Mouse (Mus musculus): ENCODE data around the gene Yipf3. TPM values are rescaled to one million over a fixed set of nuclear protein-coding genes. Genes with fewer than 3 reads are reported as not detected.

Gene Yipf3
- polyA plus RNA-seq, 1 experiment from 2014 or later: 82.5 TPM

DNA sequence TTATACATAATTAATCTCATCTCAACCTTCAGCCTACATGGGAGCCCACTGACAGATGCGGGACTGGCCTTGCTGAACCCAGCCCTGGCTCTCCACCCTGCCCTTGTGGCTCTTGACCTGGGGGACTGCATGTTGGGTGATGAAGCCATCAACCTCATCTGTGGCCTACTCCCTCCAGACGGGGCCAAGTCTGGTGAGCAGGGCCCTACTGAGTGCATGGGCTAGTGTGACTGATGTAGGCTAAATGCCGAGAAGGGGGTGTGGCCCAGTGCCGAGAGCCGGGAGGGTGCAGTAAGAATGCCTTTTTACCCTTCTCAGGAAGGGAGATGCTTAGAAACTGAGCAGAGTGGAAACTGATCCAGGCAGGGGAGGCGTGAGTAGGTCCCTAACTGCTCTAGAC lies 7.3 kb downstream of the Yipf3 start:
- H3K27ac ChIP-seq: no peak overlapping the region
- H3K4me1 ChIP-seq: peaks cover 9% of the 10 kb centered on the region; the same call in 1 of the 2 replicates
- peaks cover 24% of the 10 kb centered on the region for H3K27me3 ChIP-seq
- no peak for ATAC-seq (ENCODE audit: insufficient number of reproducible peaks, insufficient read depth, low FRiP score, low TSS enrichment)
- WGBS: 31% methylated on average over 6 of the region's 6 CpGs
- no peak overlapping the region for H3K4me2 ChIP-seq (replicated peaks)
- H3K4me3 ChIP-seq: 0 out of 2 replicates have a peak overlapping the region, but pooled peaks have one; percentile 1
- 0 out of 2 replicates have a peak, but pooled peaks cover 6% of the 10 kb centered on the region for H3K9me3 ChIP-seq
- peak overlapping the region; percentile 65; the same call in 1 of the 2 replicates for H3K9ac ChIP-seq
- peaks cover 57% of the 10 kb centered on the region for H3K36me3 ChIP-seq

DNA sequence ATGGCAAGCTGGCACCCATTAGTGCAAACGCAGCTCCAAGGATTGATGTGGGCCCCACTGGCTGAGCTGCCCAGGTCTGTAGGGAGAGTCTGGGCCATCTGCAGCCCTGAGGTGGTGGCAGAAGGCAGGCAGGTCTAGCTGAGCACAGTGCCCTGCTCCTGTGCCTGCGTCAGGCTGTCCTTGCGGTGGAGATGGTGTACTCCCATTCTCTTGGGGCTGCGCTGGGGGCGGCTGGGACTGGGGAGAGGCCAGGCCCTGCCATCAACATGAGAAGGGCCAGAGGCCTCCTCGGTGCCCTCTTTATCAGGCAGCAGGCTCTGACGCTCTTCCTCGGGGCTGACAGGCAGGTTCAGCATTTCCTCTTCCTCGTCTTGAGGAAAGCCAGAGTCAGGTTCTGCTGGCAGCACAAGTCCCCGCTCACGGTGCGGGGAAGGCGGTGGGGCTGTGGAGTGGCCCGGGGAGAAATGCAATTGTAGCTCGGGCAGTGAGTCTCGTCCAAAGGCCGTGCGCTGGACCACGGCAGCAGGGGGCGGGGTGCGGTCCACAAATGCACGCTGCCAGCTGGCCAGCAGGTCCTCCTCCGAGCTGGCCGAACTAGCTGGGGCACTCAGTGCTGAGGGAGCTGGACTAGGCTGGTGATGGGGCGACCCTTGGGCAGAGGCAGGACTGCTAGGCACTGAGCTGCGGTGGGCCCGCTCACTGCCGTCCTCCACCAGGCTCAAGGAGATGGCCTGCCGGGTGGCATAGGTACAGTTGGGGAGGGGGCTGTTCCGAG lies 10.6 kb downstream of the Yipf3 start:
- Histone ChIP-seq H3K27ac (no peak overlapping the region), H3K36me3 (peaks cover 69% of the 10 kb centered on the region), H3K27me3 (peaks cover 24% of the 10 kb centered on the region), H3K9ac (no peak overlapping the region), H3K4me3 (no peak overlapping the region), H3K4me2 (replicated peaks) (no peak overlapping the region), H3K4me1 (peaks cover 7% of the 10 kb centered on the region; the same call in 1 of the 2 replicates), H3K9me3 (0 out of 2 replicates have a peak, but pooled peaks cover 6% of the 10 kb centered on the region)
- 88% methylated on average over 30 of the region's 30 CpGs for WGBS
- ATAC-seq (ENCODE audit: insufficient number of reproducible peaks, insufficient read depth, low FRiP score, low TSS enrichment): no peak

DNA sequence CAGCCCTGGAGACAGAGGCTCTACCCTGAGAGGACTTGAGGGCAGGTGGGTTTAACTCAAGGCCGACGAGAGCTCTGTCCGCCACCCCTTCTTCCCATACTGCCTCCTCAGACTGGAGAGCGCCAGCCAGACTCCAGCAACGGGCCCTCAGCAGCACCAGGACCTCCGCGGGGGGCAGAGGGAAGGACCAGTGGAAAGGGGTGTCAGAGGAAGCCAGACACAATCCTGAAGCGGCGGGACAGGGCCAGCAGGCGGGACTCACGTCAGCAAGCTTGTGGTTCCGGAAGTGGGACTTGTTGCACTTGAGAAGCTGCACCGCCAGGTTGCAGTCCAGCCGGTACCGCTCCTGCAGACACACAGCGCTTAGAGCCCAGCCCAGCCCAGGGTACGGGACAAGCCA lies 11.8 kb downstream of the Yipf3 start:
- peaks cover 16% of the 10 kb centered on the region for H3K27me3 ChIP-seq
- peaks cover 81% of the 10 kb centered on the region for H3K36me3 ChIP-seq
- WGBS: 91% methylated on average over 17 of the region's 17 CpGs
- H3K9ac ChIP-seq: no peak overlapping the region
- no peak overlapping the region for H3K27ac ChIP-seq
- H3K4me3 ChIP-seq: no peak overlapping the region
- ATAC-seq (ENCODE audit: insufficient number of reproducible peaks, insufficient read depth, low FRiP score, low TSS enrichment): no peak
- 0 out of 2 replicates have a peak, but pooled peaks cover 6% of the 10 kb centered on the region for H3K9me3 ChIP-seq
- no peak overlapping the region for H3K4me2 ChIP-seq (replicated peaks)
- 0 out of 2 replicates have a peak, but pooled peaks cover under 1% of the 10 kb centered on the region for H3K4me1 ChIP-seq

DNA sequence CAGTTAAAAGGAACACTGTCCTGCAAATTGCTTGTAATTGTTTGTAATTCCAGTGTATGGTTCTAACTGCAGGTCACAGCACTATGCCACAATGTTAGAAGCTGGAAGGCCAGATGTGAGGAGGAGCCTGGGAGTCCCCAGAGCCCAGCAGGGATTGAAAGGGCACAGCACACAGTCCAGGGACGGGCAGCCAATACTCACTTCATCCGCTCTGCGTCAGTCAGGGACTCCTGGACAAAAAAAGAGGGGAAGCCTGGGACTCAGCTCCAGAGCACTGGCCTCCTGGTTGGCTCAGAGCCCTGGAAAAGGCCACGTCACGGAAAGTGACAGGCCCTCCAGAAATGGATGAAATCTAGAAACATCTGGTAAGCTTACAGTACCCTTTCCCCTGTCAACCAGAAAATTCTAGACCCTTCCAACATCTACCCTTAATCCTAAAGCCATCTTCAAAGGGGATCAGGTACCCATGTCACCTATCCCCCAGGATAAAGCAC lies 14.4 kb downstream of the Yipf3 start:
- WGBS: 81% methylated on average over 5 of the region's 5 CpGs
- ATAC-seq (ENCODE audit: insufficient number of reproducible peaks, insufficient read depth, low FRiP score, low TSS enrichment): no peak
- Histone ChIP-seq H3K4me2 (replicated peaks) (no peak overlapping the region), H3K4me3 (no peak overlapping the region), H3K9me3 (no peaks in the 10 kb centered on the region), H3K27ac (no peak overlapping the region), H3K4me1 (peaks cover 12% of the 10 kb centered on the region), H3K9ac (no peak overlapping the region), H3K36me3 (peaks cover 85% of the 10 kb centered on the region), H3K27me3 (no peaks in the 10 kb centered on the region)

DNA sequence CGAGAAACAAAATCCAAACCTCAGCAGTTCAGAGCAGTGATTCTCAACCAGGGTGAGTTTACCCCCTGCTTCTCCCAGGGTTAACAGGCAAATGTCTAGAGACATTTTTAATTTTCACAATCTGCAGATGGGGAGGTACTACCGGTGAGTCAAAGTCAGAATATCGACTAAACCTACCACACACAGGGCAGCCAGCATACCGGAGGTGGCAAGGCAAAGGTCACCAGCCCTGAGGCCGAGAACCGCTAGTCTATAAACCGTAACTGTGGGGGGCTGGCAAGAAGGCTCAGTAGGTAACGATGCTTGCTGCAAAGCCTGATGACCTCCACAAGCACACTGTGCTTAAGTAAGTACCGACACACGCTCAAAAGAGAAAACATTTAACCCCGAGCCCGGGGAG lies 17.6 kb downstream of the Yipf3 start:
- Histone ChIP-seq H3K4me2 (replicated peaks) (no peak overlapping the region), H3K36me3 (peaks cover 85% of the 10 kb centered on the region), H3K4me1 (peaks cover 12% of the 10 kb centered on the region), H3K27me3 (no peaks in the 10 kb centered on the region), H3K4me3 (no peak overlapping the region), H3K9ac (no peak overlapping the region), H3K27ac (no peak overlapping the region), H3K9me3 (no peaks in the 10 kb centered on the region)
- no peak for ATAC-seq (ENCODE audit: insufficient number of reproducible peaks, insufficient read depth, low FRiP score, low TSS enrichment)
- 81% methylated on average over 12 of the region's 12 CpGs for WGBS

DNA sequence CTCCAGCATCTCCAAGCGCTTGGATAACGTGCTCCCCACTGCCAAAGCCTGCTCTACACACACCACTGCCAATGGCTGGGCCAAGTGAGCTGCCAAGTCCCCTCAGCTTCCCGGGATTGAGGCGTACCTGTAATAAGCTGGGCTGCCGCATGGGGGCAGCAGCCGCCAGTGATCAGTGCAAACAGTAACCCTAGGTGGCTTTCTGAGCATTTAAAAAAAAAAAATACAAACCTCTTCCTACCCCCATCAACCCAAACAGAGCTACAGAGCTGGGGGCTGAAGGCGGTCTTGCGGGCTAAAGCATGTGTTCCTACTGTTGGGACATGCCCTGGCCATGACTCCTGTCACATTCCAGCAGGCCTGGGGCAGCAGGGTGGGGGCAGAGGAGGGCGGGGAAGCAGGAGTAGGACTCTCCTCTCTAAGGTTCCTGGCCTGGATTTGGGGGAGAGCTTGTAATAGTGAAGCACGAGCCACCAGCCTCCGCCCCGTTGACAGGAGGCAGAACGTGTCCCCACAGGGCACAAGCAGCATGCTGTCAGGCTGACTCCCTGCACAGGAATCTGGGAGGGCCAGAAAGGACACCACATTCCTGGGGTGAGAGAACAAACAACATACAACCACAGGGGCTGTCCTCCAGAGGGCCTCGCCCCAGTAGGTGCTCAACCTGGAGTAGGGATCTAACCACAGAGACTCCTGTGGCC lies 18.2 kb downstream of the Yipf3 start:
- peaks cover 85% of the 10 kb centered on the region for H3K36me3 ChIP-seq
- 18% methylated on average over 14 of the region's 14 CpGs for WGBS

DNA sequence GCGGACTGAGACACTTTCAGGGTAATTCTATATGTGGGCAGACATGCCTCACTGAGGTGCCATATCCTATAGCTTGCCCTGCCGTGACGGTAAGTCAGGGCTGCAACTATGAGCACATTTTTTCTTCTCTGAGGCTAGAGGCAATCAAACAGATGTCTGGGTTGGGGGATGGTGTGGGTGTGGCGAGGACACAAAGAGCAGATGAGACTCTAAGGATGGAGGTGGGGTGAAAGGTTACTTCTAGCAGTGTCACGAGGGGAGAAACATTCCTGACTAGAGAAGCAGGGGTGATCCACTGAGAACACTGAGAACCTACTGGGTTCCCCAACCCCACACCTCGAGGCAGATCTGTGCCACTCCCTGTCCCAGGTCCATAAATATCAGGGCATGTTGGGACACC lies 19.1 kb downstream of the Yipf3 start:
- Histone ChIP-seq H3K4me3 (no peak overlapping the region), H3K36me3 (peaks cover 86% of the 10 kb centered on the region), H3K9ac (no peak overlapping the region), H3K27me3 (no peaks in the 10 kb centered on the region), H3K4me2 (replicated peaks) (no peak overlapping the region), H3K9me3 (no peaks in the 10 kb centered on the region), H3K27ac (peak overlapping the region; percentile 56), H3K4me1 (peaks cover 12% of the 10 kb centered on the region)
- no peak for ATAC-seq (ENCODE audit: insufficient number of reproducible peaks, insufficient read depth, low FRiP score, low TSS enrichment)
- WGBS: 60% methylated on average over 6 of the region's 6 CpGs

More for the DNA sequence above, 18.2 kb downstream of the Yipf3 start:
- no peaks in the 10 kb centered on the region for H3K9me3 ChIP-seq
- ATAC-seq (ENCODE audit: insufficient number of reproducible peaks, insufficient read depth, low FRiP score, low TSS enrichment): 0 out of 2 replicates have a peak, but pooled peaks have one; percentile 8
- H3K27me3 ChIP-seq: no peaks in the 10 kb centered on the region
- H3K27ac ChIP-seq: peak overlapping the region; percentile 56
- H3K4me1 ChIP-seq: peaks cover 12% of the 10 kb centered on the region
- no peak overlapping the region for H3K4me2 ChIP-seq (replicated peaks)
- H3K9ac ChIP-seq: no peak overlapping the region
- no peak overlapping the region for H3K4me3 ChIP-seq

DNA sequence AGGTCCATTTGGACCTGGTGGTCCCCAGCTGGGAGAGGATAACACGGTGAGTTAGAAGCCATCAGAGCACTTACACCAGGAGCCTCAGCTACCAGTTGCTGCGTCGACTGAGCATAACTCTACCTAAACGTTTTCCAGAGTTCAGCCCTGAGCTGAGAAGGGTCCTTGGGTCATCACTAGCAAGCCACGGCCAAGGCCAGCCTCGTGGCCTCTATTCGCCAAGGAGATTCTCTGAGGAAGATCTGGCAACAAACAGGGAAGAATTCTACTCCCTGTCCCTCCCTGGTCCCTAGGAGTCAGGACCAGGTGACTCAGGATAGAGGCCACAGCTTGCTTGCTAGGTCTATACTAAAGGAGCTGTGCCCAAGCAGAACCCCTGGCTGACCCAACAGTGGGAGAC lies 19.6 kb downstream of the Yipf3 start:
- H3K27me3 ChIP-seq: no peaks in the 10 kb centered on the region
- 75% methylated on average over 7 of the region's 7 CpGs for WGBS
- no peak overlapping the region; the same call in 1 of the 2 replicates for H3K27ac ChIP-seq
- no peak overlapping the region for H3K9ac ChIP-seq
- H3K4me2 ChIP-seq (replicated peaks): no peak overlapping the region
- no peaks in the 10 kb centered on the region for H3K9me3 ChIP-seq
- ATAC-seq (ENCODE audit: insufficient number of reproducible peaks, insufficient read depth, low FRiP score, low TSS enrichment): no peak
- H3K4me1 ChIP-seq: peaks cover 12% of the 10 kb centered on the region
- peaks cover 83% of the 10 kb centered on the region for H3K36me3 ChIP-seq
- no peak overlapping the region for H3K4me3 ChIP-seq

DNA sequence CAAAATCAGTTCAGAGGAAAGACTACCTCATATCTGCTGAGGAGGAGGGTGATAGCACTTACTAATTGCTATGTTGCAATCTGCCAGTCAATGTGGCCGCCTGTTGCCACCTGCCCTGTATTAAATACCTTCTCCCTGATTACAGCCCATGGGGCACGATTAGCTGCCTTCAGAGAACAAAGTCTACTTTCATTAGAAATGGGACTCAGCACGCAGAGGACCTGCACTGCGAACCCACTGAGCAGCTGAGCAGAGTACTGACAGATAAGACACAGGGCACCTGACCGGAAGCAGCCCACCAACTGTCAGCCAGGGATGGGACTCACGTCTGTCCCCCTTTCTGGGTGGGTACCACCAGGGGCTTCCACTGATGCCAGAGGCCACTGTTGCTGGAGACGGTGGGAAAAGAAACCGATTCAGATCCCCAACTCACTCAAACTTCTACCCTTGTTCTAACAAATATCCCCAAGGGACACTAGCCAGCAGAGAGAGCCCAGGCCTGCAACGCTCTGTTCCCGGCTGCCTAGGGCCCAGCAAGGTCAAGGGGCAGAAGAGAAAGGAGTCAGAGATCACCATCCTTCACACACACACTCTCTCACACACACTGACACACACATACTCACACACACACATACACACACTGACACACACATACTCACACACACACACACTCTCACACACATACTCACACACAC lies 20.3 kb downstream of the Yipf3 start:
- Histone ChIP-seq H3K4me2 (replicated peaks) (no peak overlapping the region), H3K36me3 (peaks cover 81% of the 10 kb centered on the region), H3K27ac (0 out of 2 replicates have a peak overlapping the region, but pooled peaks have one; percentile 6), H3K27me3 (no peaks in the 10 kb centered on the region), H3K4me1 (peaks cover 12% of the 10 kb centered on the region), H3K4me3 (no peak overlapping the region), H3K9me3 (no peaks in the 10 kb centered on the region), H3K9ac (no peak overlapping the region)
- 57% methylated on average over 10 of the region's 10 CpGs for WGBS
- ATAC-seq (ENCODE audit: insufficient number of reproducible peaks, insufficient read depth, low FRiP score, low TSS enrichment): no peak

DNA sequence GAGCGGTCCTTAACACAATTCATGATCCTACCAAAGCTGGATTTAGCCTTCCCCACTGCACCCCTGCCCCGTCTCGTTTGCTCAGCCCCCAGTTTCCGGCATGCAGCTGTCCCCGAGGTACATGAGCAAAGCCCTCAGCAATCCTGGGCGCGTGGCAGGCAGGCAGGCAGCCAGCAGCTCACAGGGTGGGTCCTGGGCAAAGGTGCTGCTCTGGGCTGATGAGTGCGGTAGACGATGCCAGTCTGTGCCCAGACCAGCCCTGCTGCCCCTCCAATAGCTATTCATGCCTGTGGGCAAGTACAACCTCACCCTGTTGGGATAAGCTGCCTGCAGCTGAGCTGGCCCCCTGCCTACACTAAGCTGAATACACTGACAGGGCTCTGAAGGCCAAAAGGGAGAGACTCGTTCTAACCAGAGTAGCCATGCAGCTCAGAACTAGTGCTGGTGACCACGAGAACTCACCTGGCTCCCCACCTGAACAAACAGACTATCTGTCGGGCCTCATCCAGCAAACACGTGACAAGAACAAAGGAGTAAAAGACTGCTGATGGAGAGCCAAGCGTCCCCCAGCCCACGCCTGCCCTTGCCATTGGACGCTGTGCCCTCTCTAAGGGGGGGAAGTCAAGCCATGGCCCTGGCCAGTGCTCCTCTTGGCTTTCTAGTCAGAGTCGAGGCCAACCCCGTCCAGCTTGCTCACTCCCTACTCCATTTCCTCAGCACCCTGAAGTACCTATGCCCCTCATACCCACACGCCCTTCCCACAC lies 22.1 kb downstream of the Yipf3 start:
- Histone ChIP-seq H3K27ac (0 out of 2 replicates have a peak overlapping the region, but pooled peaks have one; percentile 30), H3K9ac (no peak overlapping the region), H3K4me1 (peaks cover 28% of the 10 kb centered on the region), H3K4me3 (no peak overlapping the region), H3K9me3 (no peaks in the 10 kb centered on the region), H3K27me3 (no peaks in the 10 kb centered on the region), H3K4me2 (replicated peaks) (no peak overlapping the region), H3K36me3 (peaks cover 75% of the 10 kb centered on the region)
- 86% methylated on average over 19 of the region's 19 CpGs for WGBS
- no peak for ATAC-seq (ENCODE audit: insufficient number of reproducible peaks, insufficient read depth, low FRiP score, low TSS enrichment)

DNA sequence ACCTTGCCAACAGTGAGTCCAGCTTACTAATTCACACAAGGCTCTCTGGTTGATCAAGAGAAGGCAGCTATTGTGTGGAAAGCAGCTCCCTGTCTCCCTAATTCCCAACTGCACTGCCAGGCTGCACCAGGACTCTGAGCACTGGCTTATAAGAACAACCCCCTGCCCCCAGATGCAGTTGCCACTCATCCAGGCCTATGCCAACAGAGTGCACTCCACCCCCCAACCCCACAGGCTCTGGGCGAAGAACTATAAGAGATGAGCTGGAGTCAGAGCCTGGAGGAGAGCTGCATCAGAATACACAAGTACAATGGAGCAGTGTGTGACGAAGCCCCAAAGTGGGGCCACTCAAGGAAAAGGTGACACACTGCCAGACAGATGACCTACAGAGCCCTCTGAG lies 24.2 kb downstream of the Yipf3 start:
- Histone ChIP-seq H3K4me3 (no peak overlapping the region), H3K9ac (no peak overlapping the region), H3K4me2 (replicated peaks) (no peak overlapping the region), H3K9me3 (no peaks in the 10 kb centered on the region), H3K27me3 (no peaks in the 10 kb centered on the region), H3K27ac (no peak overlapping the region), H3K4me1 (peaks cover 21% of the 10 kb centered on the region), H3K36me3 (peaks cover 64% of the 10 kb centered on the region)
- 96% methylated on average over 2 of the region's 2 CpGs for WGBS
- ATAC-seq (ENCODE audit: insufficient number of reproducible peaks, insufficient read depth, low FRiP score, low TSS enrichment): no peak
